ENCODE assay signal across 10 mouse cellular contexts in genomic region chr11:116518482-116518881, GRCm38 (mm10). TPM values are rescaled to one million over a fixed set of nuclear protein-coding genes. Genes with fewer than 3 reads are reported as not detected.
DNase-seq lines count a peak whose midpoint lies in the region; ATAC-seq and TF ChIP-seq lines count a peak whose summit lies in the region.
"Had no signal": no experiment of that assay in that cellular context is flagged by ENCODE, and none has a peak within 500 bp of the region (broad histone marks: within the 10 kb centered on the region; RNA-seq: fewer than 3 reads in every experiment).

No protein-coding gene starts in this region.

- no peaks in the 10 kb centered on the region for H3K36me3 ChIP-seq in kidney, adult 2 months (ENCODE audit: control insufficient read depth, insufficient read depth, low read length)
- H3K36me3 ChIP-seq in embryonic facial prominence, embryonic 12.5 days: no peaks in the 10 kb centered on the region
- H3K36me3 ChIP-seq in intestine, embryonic 16.5 days (ENCODE audit: control insufficient read depth, insufficient read depth, low read length): no peaks in the 10 kb centered on the region
- H3K36me3 ChIP-seq in myocyte (ENCODE audit: control insufficient read depth, insufficient read depth): no peaks in the 10 kb centered on the region
- no peaks in the 10 kb centered on the region for H3K36me3 ChIP-seq in hindbrain, embryonic 16.5 days (ENCODE audit: control insufficient read depth, insufficient read depth, low read length)
- H3K36me3 ChIP-seq: neural tube, embryonic 12.5 days had no signal

- peak; percentile 63 for DNase-seq in kidney, adult 2 months
- no peak for DNase-seq in kidney, adult 18-20 months
- no peak for DNase-seq in left cerebral cortex, adult 11 months (ENCODE audit: low spot score)
- no peak for DNase-seq in embryo, embryonic 11 days

- no peak overlapping the region for H3K4me3 ChIP-seq in kidney, adult 2 months (ENCODE audit: insufficient read depth, low read depth, low read length)
- no peak overlapping the region for H3K4me3 ChIP-seq in embryonic facial prominence, embryonic 12.5 days
- no peak overlapping the region for H3K4me3 ChIP-seq in intestine, embryonic 16.5 days (ENCODE audit: low read length)
- no peak overlapping the region for H3K4me3 ChIP-seq in myocyte
- no peak overlapping the region for H3K4me3 ChIP-seq in hindbrain, embryonic 16.5 days (ENCODE audit: low read length)
- H3K4me3 ChIP-seq: neural tube, embryonic 12.5 days had no signal

- no peak overlapping the region for H3ac ChIP-seq in myocyte (ENCODE audit: control insufficient read depth, insufficient read length)

- H3K4me1 ChIP-seq in kidney, adult 2 months (ENCODE audit: control insufficient read depth, insufficient read depth, low read length): no peaks in the 10 kb centered on the region
- peaks cover 23% of the 10 kb centered on the region for H3K4me1 ChIP-seq in embryonic facial prominence, embryonic 12.5 days
- peaks cover 18% of the 10 kb centered on the region for H3K4me1 ChIP-seq in intestine, embryonic 16.5 days (ENCODE audit: control insufficient read depth, insufficient read depth, low read length)
- H3K4me1 ChIP-seq in hindbrain, embryonic 16.5 days (ENCODE audit: control insufficient read depth, insufficient read depth, low read depth, low read length): peaks cover 8% of the 10 kb centered on the region

- no peaks in the 10 kb centered on the region for H3K9me3 ChIP-seq in embryonic facial prominence, embryonic 12.5 days
- no peaks in the 10 kb centered on the region for H3K9me3 ChIP-seq in intestine, embryonic 16.5 days (ENCODE audit: control insufficient read depth, low read length)
- H3K9me3 ChIP-seq in hindbrain, embryonic 16.5 days (ENCODE audit: control insufficient read depth, low read length): no peaks in the 10 kb centered on the region
- H3K9me3 ChIP-seq: neural tube, embryonic 12.5 days had no signal

- no peak for TF ChIP-seq CTCF in kidney, adult 2 months (conservative IDR thresholded peaks at IDR 0.05; ENCODE audit: insufficient read depth, insufficient read length, low read depth, low read length)

- no peak overlapping the region for H3K9ac ChIP-seq in embryonic facial prominence, embryonic 12.5 days
- H3K9ac ChIP-seq in intestine, embryonic 16.5 days (ENCODE audit: low read depth, low read length): no peak overlapping the region; the same call in 1 of the 2 replicates
- H3K9ac ChIP-seq in hindbrain, embryonic 16.5 days (ENCODE audit: low read depth, low read length): no peak overlapping the region
- H3K9ac ChIP-seq: neural tube, embryonic 12.5 days had no signal

- no peaks in the 10 kb centered on the region for H3K27me3 ChIP-seq in kidney, adult 2 months (replicated peaks; ENCODE audit: control insufficient read depth, insufficient read depth, low read length)
- H3K27me3 ChIP-seq in embryonic facial prominence, embryonic 12.5 days: peaks cover 8% of the 10 kb centered on the region; the same call in 1 of the 2 replicates
- no peaks in the 10 kb centered on the region for H3K27me3 ChIP-seq in intestine, embryonic 16.5 days (replicated peaks; ENCODE audit: control insufficient read depth, insufficient read depth, low read length)
- no peaks in the 10 kb centered on the region for H3K27me3 ChIP-seq in myocyte (ENCODE audit: control insufficient read depth, insufficient read depth, insufficient read length)
- no peaks in the 10 kb centered on the region for H3K27me3 ChIP-seq in hindbrain, embryonic 16.5 days (replicated peaks; ENCODE audit: control insufficient read depth, insufficient read depth, low read length)
- H3K27me3 ChIP-seq: neural tube, embryonic 12.5 days had no signal

- no peak for ATAC-seq in embryonic facial prominence, embryonic 12.5 days (ENCODE audit: insufficient number of reproducible peaks, insufficient read depth, low FRiP score, low TSS enrichment)
- ATAC-seq in intestine, embryonic 16.5 days: peak; percentile 51; the same call in 1 of the 2 replicates
- no peak for ATAC-seq in hindbrain, embryonic 16.5 days

- H3K27ac ChIP-seq in kidney, adult 2 months (ENCODE audit: insufficient read depth, low read depth, low read length): no peak overlapping the region
- H3K27ac ChIP-seq in embryonic facial prominence, embryonic 12.5 days: 0 out of 2 replicates have a peak overlapping the region, but pooled peaks have one; percentile 41
- peak overlapping the region; percentile 54 for H3K27ac ChIP-seq in intestine, embryonic 16.5 days (ENCODE audit: low read length)
- H3K27ac ChIP-seq in hindbrain, embryonic 16.5 days (ENCODE audit: low read depth, low read length): no peak overlapping the region
- H3K27ac ChIP-seq: neural tube, embryonic 12.5 days had no signal

- no peak overlapping the region for H3K4me2 ChIP-seq in embryonic facial prominence, embryonic 12.5 days (replicated peaks)
- H3K4me2 ChIP-seq in intestine, embryonic 16.5 days (ENCODE audit: low read depth, low read length): no peak overlapping the region
- peak overlapping the region; percentile 35 for H3K4me2 ChIP-seq in myocyte (ENCODE audit: low read depth)
- no peak overlapping the region for H3K4me2 ChIP-seq in hindbrain, embryonic 16.5 days (ENCODE audit: low read length)
- H3K4me2 ChIP-seq: neural tube, embryonic 12.5 days had no signal

- no peaks in the 10 kb centered on the region for H3K79me2 ChIP-seq in myocyte (ENCODE audit: control insufficient read depth, insufficient read depth)

- no peak for TF ChIP-seq POLR2A in kidney, adult 2 months (IDR thresholded peaks at IDR 0.05; ENCODE audit: low read depth, low read length)
- TF ChIP-seq POLR2A in myocyte (IDR thresholded peaks at IDR 0.05; ENCODE audit: insufficient read length, low read depth): no peak

- 64% methylated on average over 8 of the region's 8 CpGs for WGBS in kidney, adult 2 months
- 55% methylated on average over 8 of the region's 8 CpGs for WGBS in embryonic facial prominence, embryonic 12.5 days
- 41% methylated on average over 8 of the region's 8 CpGs for WGBS in intestine, embryonic 16.5 days
- 77% methylated on average over 8 of the region's 8 CpGs for WGBS in hindbrain, embryonic 16.5 days

TF ChIP-seq in myocyte, 11 proteins besides CTCF, POLR2A, EP300 and RAD21:
- no peak for TF ChIP-seq SRF (IDR thresholded peaks at IDR 0.05; ENCODE audit: control insufficient read depth, insufficient read length, low read depth)
- TF ChIP-seq CEBPB (IDR thresholded peaks at IDR 0.05; ENCODE audit: insufficient read depth, poor library complexity, severe bottlenecking): peak; percentile 80
- no peak for TF ChIP-seq TCF3 (IDR thresholded peaks at IDR 0.05; ENCODE audit: insufficient read length, low read depth)
- TF ChIP-seq POLR2AphosphoS2 (IDR thresholded peaks at IDR 0.05; ENCODE audit: insufficient read length, low read depth): no peak
- TF ChIP-seq MYOG (IDR thresholded peaks at IDR 0.05; ENCODE audit: control insufficient read depth in 1 of 3, insufficient read depth in 1 of 3, insufficient read length in 2 of 3, low read depth in 2 of 3): peak; percentile 21 to 83 (median 33)
- peak in 2 of 3 experiments; percentile 61 to 73 for TF ChIP-seq MYOD1 (IDR thresholded peaks at IDR 0.05; ENCODE audit: control insufficient read depth in 1 of 3, insufficient read length in 2 of 3, low read depth in 2 of 3)
- TF ChIP-seq TCF12 (IDR thresholded peaks at IDR 0.05; ENCODE audit: insufficient read depth, poor library complexity, severe bottlenecking): no peak
- TF ChIP-seq USF1 (IDR thresholded peaks at IDR 0.05; ENCODE audit: low read depth): no peak

RNA-seq across cellular contexts. Expression of gene Sphk1, which starts 12.2 kb away (rescaled TPM):
- 9.9 and 12.0 TPM in 2 replicates for polyA plus RNA-seq in kidney, adult 2 months (2012; rRNA removed)
- 6.9 and 8.3 TPM in 2 replicates for polyA plus RNA-seq in embryonic facial prominence, embryonic 12.5 days (2016; fragmentation: Nextera tagmentation; extraction: Ambion mirVana)
- 3.9 and 5.2 TPM in 2 replicates for polyA plus RNA-seq in intestine, embryonic 16.5 days (2015; fragmentation: Nextera tagmentation; extraction: Ambion mirVana)
- polyA plus RNA-seq in myocyte (2012; fragmentation: generic; extraction: Trizol): 24.5 TPM
- polyA plus RNA-seq in hindbrain, embryonic 16.5 days (2015; fragmentation: Nextera tagmentation; extraction: Ambion mirVana): 10.7 and 13.9 TPM in 2 replicates

RNA-seq across cellular contexts. Expression of gene Prpsap1, which starts 24.5 kb away (rescaled TPM):
- 87.5 and 91.1 TPM in 2 replicates for polyA plus RNA-seq in kidney, adult 2 months (2012; rRNA removed)
- 197 and 211 TPM in 2 replicates for polyA plus RNA-seq in embryonic facial prominence, embryonic 12.5 days (2016; fragmentation: Nextera tagmentation; extraction: Ambion mirVana)
- 260 and 274 TPM in 2 replicates for polyA plus RNA-seq in intestine, embryonic 16.5 days (2015; fragmentation: Nextera tagmentation; extraction: Ambion mirVana)
- 78.2 TPM for polyA plus RNA-seq in myocyte (2012; fragmentation: generic; extraction: Trizol)
- 181 and 190 TPM in 2 replicates for polyA plus RNA-seq in hindbrain, embryonic 16.5 days (2015; fragmentation: Nextera tagmentation; extraction: Ambion mirVana)

RNA-seq across cellular contexts. Expression of gene Qrich2, which starts 52.4 kb away (rescaled TPM):
- polyA plus RNA-seq in kidney, adult 2 months (2012; rRNA removed): 0.08 and 0.24 TPM in 2 replicates
- 0.14 and 0.39 TPM in 2 replicates for polyA plus RNA-seq in embryonic facial prominence, embryonic 12.5 days (2016; fragmentation: Nextera tagmentation; extraction: Ambion mirVana)
- 0.39 TPM in 2 replicates for polyA plus RNA-seq in intestine, embryonic 16.5 days (2015; fragmentation: Nextera tagmentation; extraction: Ambion mirVana)
- polyA plus RNA-seq in myocyte (2012; fragmentation: generic; extraction: Trizol): not detected
- 0.38 and 0.40 TPM in 2 replicates for polyA plus RNA-seq in hindbrain, embryonic 16.5 days (2015; fragmentation: Nextera tagmentation; extraction: Ambion mirVana)
- polyA plus RNA-seq: liver, embryonic 16.5 days; neural tube, embryonic 12.5 days had no signal

Comparison
In these comparisons a context has a peak if more than half of its experiments do, and no peak if none do; other contexts are left out.
1. H3K27ac ChIP-seq: peak in embryonic facial prominence, embryonic 12.5 days (single experiment) and intestine, embryonic 16.5 days (single experiment); none in kidney, adult 2 months (single experiment) and hindbrain, embryonic 16.5 days (single experiment).